Mouse (Mus musculus) erythroblast, embryonic 14.5 days (primary cell): ENCODE measurements around the gene Selplg. TPM values are rescaled to one million over a fixed set of nuclear protein-coding genes. Genes with fewer than 3 reads are reported as not detected.

Source experiments
- H3K27me3 ChIP-seq: 2 replicates; pipeline ENCODE4 v1.6.1; 2012; ENCODE audit warnings: inconsistent platforms; ENCODE audit not compliant: control insufficient read depth
- H3K36me3 ChIP-seq: 2 replicates; pipeline ENCODE4 v1.6.1; 2012; ENCODE audit warnings: mild to moderate bottlenecking, inconsistent platforms; ENCODE audit not compliant: control insufficient read depth
- H3K4me1 ChIP-seq: 2 replicates; pipeline ENCODE4 v1.6.1; 2012; ENCODE audit warnings: inconsistent platforms; ENCODE audit not compliant: control insufficient read depth
- H3K4me3 ChIP-seq: replicated peaks from 2 replicates; pipeline ENCODE3; 2012; ENCODE audit warnings: moderate library complexity, mild to moderate bottlenecking, inconsistent platforms
- H3K9me3 ChIP-seq: 2 replicates; pipeline ENCODE4 v1.6.1; 2012; ENCODE audit warnings: low read length, inconsistent platforms, mixed read lengths; ENCODE audit not compliant: control insufficient read depth
- GATA1 ChIP-seq: IDR thresholded peaks from 2 replicates; pipeline ENCODE4 v1.6.1; 2012; ENCODE audit warnings: low read length, inconsistent platforms, mixed read lengths
- TAL1 ChIP-seq: IDR thresholded peaks from 3 replicates; pipeline ENCODE4 v1.6.1; 2012; ENCODE audit warnings: low read length, inconsistent platforms, mixed read lengths
- polyA plus RNA-seq: library from polyadenylated mRNA; stranded (reverse); fragments of >175 nt; gene quantifications from 2 replicates; pipeline ENCODE4 v1.2.3, GENCODE M21; 2012

Gene Selplg
- polyA plus RNA-seq, 1 experiment: 1.1 TPM

DNA sequence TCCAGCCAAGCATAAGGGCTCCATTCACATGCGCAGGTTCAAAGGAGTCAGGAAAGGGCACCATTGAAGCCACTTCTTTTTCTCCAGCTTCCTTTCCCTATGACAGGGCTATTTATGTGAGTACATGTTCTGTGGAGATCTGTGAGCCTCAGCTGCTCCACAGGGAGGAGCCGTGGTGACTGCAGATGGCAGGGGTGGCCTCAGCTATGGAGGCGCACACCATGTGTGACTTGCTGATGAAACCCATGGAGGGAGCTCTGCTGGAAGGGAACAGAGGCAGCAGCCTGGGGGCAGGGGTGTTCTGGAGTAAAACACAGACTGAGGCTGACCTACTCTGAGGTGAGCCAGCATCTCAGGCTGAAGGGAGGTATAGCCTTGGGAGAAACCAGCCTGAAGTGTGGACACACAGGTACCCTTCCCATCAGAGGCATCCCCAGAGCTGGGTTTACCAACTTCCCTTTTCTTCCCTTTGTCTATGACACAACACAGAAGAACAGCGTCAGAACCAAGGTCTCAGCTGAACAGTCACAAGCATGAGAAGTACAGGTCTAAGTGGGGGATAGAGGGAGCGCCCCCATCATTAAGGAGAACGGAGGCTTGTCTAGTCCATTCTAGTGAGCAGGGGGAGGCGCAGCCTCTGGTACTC lies 39.6 kb upstream of the Selplg start:
- TF ChIP-seq GATA1 (no peak), TAL1 (no peak)
- peaks cover 25% of the 10 kb centered on the region for H3K4me1 ChIP-seq
- H3K9me3 ChIP-seq: peaks cover 4% of the 10 kb centered on the region; the same call in 1 of the 2 replicates
- H3K36me3 ChIP-seq: peaks cover 22% of the 10 kb centered on the region
- no peaks in the 10 kb centered on the region for H3K27me3 ChIP-seq
- no peak overlapping the region for H3K4me3 ChIP-seq

DNA sequence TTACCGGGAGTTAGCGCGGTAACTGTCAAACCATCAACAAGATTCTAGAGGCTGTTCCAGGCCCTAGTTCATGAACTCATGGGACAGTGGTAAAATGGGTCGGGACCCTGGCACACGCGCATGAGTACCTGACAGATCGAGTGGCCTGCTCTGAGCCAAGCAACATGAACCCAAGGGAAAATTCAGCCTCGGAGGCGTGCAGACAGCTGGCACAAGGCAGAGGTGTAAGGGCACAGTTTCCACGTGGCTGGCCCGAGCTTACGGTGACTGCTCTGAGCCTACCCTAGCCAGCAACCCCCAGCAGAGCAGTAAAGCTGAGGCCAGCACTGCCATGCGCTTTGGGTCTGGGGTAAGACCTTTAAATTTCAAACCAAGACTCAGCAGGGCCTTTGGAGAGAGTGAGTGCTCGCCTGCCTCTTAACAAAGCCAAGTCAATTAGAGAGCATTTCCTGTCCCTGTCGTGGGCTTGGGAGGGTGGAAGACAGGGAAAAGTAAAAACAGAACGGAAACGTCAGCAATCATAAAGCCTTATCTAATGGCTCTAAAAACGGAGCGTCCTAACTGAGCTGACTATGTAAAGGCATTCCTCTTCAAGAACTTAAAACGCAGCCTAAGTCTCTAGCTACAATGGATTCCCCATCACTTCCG lies 38.1 kb upstream of the Selplg start:
- Histone ChIP-seq H3K4me3 (no peak overlapping the region), H3K4me1 (peaks cover 31% of the 10 kb centered on the region), H3K36me3 (peaks cover 11% of the 10 kb centered on the region), H3K9me3 (no peaks in the 10 kb centered on the region; the same call in 1 of the 2 replicates), H3K27me3 (no peaks in the 10 kb centered on the region)
- TF ChIP-seq TAL1 (no peak), GATA1 (no peak)

- Histone ChIP-seq H3K27me3 (no peaks in the 10 kb centered on the region), H3K4me1 (peaks cover 42% of the 10 kb centered on the region), H3K4me3 (no peak overlapping the region), H3K36me3 (peaks cover 16% of the 10 kb centered on the region), H3K9me3 (no peaks in the 10 kb centered on the region)
- no peak for TF ChIP-seq GATA1
- TF ChIP-seq TAL1: no peak
These were observed 36.7 kb upstream of the Selplg start for GRCm38 (mm10) chr5:113869132-113869531.

- Histone ChIP-seq H3K9me3 (no peaks in the 10 kb centered on the region; the same call in 1 of the 2 replicates), H3K36me3 (peaks cover 43% of the 10 kb centered on the region), H3K4me1 (peaks cover 25% of the 10 kb centered on the region), H3K4me3 (no peak overlapping the region), H3K27me3 (no peaks in the 10 kb centered on the region)
- TF ChIP-seq GATA1: no peak
These were observed 32.5 kb upstream of the Selplg start for GRCm38 (mm10) chr5:113864992-113865391.

- H3K4me1 ChIP-seq: peaks cover 29% of the 10 kb centered on the region
- TF ChIP-seq GATA1: no peak
- no peak for TF ChIP-seq TAL1
- H3K36me3 ChIP-seq: peaks cover 46% of the 10 kb centered on the region
These were observed 31.6 kb upstream of the Selplg start for GRCm38 (mm10) chr5:113863994-113864393.

GRCm38 (mm10) chr5:113862418-113862817 lies 30.0 kb upstream of the Selplg start:
- no peaks in the 10 kb centered on the region for H3K27me3 ChIP-seq
- no peaks in the 10 kb centered on the region; the same call in 1 of the 2 replicates for H3K9me3 ChIP-seq
- peaks cover 51% of the 10 kb centered on the region for H3K36me3 ChIP-seq
- TF ChIP-seq GATA1 (no peak), TAL1 (no peak)
- H3K4me1 ChIP-seq: peaks cover 33% of the 10 kb centered on the region
- H3K4me3 ChIP-seq: no peak overlapping the region

More at GRCm38 (mm10) chr5:113863994-113864393, 31.6 kb upstream of the Selplg start:
- H3K4me3 ChIP-seq: no peak overlapping the region
- H3K9me3 ChIP-seq: no peaks in the 10 kb centered on the region; the same call in 1 of the 2 replicates
- H3K27me3 ChIP-seq: no peaks in the 10 kb centered on the region

DNA sequence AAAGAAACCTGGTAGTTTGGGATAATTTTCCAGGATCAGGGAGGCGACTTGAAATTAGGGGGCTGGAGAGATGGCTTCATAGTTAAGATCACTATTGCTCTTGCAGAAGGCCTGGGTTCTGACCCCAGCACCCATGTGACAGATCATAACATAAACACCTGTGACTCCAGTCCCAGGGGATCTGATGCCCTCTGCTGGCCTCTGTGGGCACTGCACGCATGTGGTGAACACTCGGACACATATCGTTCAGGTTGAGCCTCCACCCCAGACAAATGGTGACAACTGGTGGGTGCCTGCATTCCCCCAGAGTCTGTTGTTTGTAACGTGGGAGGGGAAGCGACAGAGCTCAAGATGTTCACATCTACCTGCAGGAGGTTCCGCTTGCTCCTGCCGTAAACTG lies 28.9 kb upstream of the Selplg start:
- TF ChIP-seq TAL1 (no peak), GATA1 (no peak)
- Histone ChIP-seq H3K4me3 (no peak overlapping the region), H3K36me3 (peaks cover 54% of the 10 kb centered on the region), H3K4me1 (peaks cover 29% of the 10 kb centered on the region), H3K27me3 (no peaks in the 10 kb centered on the region), H3K9me3 (no peaks in the 10 kb centered on the region; the same call in 1 of the 2 replicates)

GRCm38 (mm10) chr5:113858971-113859370 lies 26.5 kb upstream of the Selplg start:
- no peak for TF ChIP-seq GATA1
- TF ChIP-seq TAL1: no peak
- H3K27me3 ChIP-seq: no peaks in the 10 kb centered on the region
- peaks cover 17% of the 10 kb centered on the region for H3K4me1 ChIP-seq
- peaks cover 53% of the 10 kb centered on the region for H3K36me3 ChIP-seq
- no peak overlapping the region for H3K4me3 ChIP-seq
- H3K9me3 ChIP-seq: no peaks in the 10 kb centered on the region; the same call in 1 of the 2 replicates

DNA sequence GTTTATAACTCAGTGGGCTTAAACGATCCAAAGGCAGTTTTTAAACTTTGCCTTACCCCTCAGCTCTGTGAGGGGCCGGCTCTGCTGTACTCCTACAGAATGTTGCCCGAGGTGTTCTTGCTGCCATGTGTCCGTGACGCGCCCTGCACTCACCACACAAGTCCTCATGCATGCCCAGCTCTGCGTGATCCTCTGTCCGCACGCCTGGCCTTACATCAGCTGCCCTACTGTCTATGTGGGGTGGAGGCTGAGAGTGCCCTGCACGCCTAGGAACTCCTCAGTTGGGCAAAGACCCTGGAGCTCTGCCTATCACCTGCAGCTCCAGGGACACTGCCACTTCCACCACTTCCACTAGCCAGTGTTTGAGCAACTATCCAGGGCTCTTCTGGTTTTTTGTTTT lies 26.1 kb upstream of the Selplg start:
- no peak for TF ChIP-seq TAL1
- TF ChIP-seq GATA1: no peak
- Histone ChIP-seq H3K4me1 (peaks cover 14% of the 10 kb centered on the region), H3K4me3 (no peak overlapping the region), H3K36me3 (peaks cover 50% of the 10 kb centered on the region), H3K9me3 (no peaks in the 10 kb centered on the region; the same call in 1 of the 2 replicates), H3K27me3 (no peaks in the 10 kb centered on the region)
